Mouse (Mus musculus): ENCODE results near the gene Ovol3.
"Not testable (repeated sequence)": the region's sequence is repeated elsewhere in the genome, so short reads cannot be mapped to it uniquely, and the experiment has no call there.

Ovol3 gene

DNA sequence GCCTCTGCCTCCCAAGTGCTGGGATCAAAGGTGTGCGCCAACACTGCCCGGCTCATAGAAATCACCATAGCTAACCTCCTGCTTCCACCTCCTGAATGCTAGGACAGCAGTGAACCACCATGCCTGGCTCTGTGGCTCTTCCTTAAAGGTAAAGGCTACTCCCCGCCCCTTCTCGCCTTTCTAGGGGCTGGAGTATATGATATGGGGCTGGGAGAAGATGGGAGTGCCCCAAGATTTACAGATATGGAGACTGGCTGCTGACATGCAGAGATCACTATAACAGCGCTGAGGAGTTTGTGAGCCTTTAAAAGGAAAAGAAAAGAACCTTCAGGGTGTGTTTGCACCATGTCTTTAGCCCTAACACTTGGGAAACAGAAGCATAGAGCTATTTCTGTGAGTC is 13.3 kb downstream of the Ovol3 start:
- no peak for DNase-seq

DNA sequence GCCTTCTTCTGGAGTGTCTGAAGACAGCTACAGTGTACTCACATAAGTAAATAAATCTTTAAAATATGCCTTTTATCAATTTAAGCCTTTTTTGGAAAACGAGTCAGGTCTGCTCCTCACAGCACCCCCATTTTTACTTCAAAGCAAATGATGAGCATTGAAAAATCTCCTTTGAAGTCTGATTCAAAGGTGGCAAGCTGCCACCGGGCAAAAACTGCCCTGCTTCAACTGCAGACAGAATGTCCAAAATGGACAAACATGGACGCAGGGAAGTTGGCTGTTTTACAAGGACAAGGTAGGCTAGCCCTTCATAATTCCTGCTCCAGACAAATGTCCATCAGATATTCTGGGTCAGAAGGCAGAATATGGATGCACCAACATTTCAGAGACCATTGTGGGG is 14.1 kb downstream of the Ovol3 start:
- no peak for DNase-seq

DNA sequence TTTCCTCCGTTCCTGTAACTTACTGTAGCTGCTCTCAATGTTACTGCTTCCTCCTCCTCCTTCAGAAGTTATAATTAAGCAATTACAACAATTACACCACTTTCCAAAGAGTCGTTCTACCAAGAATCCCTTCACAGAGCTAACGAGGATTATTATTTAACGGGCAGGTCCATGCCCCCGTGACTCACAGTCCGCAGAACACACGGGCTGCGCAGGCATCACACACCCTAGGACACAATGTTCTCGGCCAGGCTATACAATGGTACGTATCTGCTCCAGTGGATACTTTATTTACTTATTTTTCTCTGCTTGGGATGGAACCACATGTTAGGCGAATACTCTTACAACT is 15.5 kb downstream of the Ovol3 start:
- DNase-seq: no peak

DNA sequence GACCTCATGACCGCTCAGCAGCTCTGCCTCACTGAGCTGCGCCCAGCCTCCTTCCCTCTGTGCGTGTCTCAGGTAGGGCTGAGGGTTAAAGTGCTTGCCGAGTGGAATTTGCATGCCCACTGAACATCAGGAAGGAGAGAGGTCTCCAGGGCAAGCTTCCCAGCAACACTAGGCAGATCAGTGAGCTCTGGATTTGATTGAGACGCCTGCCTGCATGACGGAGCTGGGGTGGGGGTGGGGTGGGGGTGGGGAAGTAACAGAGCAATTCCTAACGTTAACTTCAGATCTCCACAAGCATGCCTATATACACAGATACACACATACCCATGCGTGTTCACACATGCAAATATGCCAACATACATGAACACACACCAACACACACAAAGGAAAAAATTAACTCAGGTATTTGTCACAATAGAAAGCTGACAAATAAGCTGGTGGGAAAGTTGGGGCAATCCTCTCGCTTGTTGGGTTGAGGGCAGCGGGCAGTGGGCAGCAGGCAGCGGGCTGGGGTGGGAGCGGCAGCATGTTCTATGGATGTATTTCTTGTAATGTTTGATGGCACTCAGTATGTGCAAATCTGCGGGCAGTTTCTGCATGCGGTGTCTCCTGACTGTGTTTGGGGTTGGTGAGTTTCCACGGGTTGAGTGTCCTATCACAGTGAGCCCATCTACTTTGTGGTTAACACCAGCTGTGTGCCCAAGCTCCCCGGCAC is 16.1 kb downstream of the Ovol3 start:
- peak; percentile 72 for DNase-seq

DNA sequence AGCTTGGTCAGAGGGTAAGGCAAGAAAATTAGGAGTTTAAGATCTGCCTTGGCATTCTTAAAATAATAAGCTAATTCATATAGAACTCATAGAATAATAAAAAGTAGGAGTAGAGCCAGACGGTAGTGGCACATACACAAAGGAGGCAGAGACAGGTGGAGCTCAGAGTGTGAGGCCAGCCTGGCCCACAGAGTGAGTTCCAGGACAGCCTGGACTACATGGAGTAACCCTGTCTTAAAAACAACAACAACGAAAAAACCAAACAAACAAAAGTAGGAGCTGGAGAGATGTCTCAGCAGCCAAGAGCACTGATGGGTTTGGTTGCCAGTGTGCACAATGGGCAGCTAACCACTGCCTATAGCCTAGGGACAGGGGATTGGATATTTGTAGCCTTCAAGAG is 18.2 kb downstream of the Ovol3 start:
- DNase-seq: no peak

DNA sequence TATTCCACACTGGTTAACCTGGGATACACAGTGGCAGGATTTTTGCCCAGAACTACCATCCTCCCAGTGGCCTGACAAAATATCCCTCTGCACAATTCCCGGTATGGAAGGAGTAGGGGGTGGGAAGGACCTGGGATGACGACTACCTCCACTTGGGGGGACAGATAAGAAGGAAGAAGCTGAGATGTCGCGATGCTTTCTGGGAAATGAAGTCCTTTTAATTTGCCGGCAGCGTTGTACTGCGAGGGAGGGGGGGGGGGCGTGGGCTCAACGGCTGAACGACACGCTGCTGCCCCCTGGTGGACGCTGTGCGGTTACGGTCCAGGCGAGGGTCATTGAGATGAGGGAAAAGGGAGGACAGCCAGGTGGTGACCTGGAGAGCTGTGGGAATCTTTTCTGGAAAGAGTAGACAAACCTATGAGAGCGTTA is 18.8 kb downstream of the Ovol3 start:
- DNase-seq: peak; percentile 89

DNA sequence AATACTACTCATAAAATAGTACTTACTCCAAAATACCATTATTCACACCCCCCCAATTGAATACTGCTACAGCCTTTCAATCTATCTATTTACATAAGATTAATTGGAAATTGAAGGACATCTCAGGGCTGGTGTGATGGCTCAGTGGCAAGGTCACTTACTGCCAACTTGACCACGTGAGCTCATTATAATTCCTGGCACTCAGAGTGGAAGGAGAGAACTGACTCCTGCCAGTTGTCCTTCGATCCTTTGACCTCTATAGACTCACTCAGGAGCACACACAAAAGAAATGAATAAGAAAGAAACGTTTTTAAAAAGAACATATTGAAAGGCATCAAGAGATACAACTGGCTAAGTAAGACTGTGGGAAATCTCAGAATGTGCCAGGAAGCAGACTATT is 19.6 kb downstream of the Ovol3 start:
- DNase-seq: no peak

DNA sequence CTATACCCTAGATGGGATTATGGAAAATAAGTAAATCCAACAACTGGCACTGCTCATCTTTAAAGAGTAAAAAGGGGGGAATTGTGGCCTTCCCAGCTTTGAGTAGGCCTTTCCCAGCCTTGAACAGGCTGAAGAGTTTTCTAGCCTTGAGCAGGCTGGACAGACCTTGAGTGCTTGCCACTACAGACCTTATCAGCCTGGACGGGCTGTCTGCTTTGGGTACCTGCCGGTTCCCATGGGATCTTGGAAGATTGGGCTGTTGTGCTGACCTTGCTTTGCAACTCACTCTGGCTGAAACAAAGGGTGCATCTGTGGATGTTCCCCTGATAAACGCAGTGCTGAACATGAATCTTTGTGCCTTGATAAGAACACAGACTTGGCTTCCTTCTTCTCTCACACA is 21.6 kb downstream of the Ovol3 start:
- DNase-seq: no peak

DNA sequence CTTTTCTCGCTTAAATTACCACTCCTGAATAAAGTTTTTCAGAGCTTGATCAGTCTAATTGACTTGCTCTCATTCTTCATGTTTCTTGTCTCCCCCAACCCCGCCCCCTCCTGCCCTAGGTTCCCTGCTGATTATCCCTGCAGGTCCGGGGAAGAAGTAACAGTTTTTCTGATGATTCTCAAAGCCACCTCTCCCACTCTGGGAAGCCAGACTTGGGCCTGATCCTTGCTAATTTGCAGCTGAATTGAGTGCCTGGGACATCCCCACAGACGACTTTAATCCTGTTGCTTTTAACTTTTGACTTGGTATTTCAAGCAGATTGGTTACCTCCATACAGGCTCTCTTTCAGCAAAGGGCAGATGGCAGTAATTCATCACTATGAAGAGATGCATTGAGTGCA is 24.5 kb downstream of the Ovol3 start:
- no peak for DNase-seq

DNA sequence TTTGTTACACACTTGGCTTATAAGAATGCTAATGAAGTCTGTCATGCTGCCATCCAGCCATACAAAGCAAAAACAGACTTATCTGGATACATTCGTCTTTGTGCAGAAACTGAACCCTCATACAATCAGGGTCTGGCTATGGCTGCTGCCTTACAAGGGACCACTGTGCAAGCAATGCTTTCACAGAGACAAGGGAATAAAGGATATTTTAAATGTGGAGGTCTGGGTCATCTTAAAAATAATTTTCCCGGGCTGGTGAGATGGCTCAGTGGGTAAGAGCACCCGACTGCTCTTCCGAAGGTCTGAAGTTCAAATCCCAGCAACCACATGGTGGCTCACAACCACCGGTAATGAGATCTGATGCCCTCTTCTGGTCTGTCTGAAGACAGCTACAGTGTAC is 29.2 kb downstream of the Ovol3 start:
- DNase-seq: not testable (repeated sequence)

DNA sequence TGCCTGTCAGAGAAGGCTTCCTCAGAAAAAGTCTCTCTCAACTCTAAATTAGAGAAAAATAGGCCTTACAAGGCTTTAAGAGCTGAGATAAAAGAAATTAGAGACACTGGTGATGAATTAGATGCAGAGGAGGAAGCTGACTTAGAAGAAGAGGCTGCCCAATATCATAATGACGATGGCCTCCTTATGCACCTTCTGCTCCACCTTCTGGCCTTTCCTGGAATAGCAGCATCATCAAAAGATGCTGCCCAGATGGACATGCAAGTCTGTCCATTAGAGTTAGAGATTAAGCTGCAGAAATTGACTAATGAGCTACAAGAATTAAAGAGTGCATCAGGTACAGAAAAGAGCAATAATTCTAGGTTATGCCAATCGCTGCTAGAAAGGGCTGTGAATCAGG is 30.1 kb downstream of the Ovol3 start:
- DNase-seq: peak; percentile 58

DNA sequence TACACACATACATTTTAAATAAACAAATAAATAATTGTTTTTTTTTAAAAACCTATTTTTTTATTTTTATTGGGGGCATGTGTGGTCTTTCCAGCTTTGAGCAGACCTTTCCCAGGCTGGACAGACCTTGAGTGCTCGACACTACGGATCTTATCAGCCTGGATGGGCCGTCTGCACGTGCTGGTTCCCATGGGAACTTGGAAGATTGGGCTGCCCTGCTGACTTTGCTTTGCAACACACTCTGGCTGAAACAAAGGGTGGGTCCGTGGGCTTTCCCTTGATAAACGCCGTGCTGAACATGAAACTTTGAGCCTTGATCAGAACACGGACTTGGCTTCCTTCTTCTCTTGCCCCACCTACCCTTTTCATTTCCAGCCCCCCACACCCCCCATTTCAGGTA is 31.1 kb downstream of the Ovol3 start:
- DNase-seq: no peak

DNA sequence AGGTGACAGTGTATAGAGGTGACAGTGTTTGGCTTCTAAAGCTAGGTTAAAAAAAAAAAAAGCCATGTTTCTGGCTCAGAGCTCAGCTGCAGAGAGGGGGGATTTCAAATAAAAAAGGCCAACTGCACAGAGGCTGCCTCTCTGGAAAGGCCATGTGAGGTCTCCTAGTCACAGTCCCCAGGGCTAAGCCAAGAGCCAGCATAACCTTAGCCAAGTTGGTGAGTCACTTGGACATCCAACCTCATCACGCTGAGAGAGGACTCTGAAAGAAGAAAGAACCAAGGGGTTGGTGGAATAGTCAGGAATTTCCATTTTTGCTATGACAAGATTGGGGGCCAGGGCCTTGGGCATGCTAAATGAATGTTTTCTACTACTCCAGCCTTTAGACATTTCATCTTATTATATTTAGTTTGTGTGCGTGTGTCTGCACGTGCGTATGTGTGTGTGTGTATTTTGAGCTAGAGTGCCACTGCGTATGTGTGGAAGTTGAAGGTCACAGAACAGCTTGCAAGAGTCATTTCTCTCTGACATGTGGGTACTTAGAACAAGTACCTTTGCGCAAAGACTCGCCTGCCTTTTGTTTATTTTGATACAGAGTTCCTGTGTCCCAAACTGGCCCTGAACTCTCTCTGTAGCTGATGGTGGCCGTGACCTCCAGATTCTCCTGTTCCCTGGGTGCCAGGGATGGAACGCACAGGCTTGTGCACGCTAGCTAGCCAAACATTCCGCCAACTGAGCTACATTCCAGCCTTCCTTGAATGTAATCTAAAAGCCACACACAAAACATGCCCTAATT is 32.4 kb downstream of the Ovol3 start:
- DNase-seq: no peak

DNA sequence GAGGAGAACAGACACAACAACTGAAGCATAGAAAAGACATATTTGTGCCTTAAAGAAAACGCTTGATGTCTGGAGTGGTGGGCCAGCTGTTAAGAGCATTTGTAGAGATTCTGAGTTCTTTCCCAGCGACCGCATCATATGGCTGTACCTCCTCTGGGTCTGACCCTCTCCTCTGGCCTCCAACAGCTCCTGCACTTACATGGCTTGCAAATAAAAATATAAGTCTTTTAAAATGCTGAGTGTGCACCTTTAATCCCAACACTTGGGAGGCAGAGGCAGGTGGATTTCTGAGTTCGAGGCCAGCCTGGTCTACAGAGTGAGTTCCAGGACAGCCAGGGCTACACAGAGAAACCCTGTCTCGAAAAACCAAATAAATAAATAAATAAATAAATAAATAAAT is 34.9 kb downstream of the Ovol3 start:
- not testable (repeated sequence) for DNase-seq

DNA sequence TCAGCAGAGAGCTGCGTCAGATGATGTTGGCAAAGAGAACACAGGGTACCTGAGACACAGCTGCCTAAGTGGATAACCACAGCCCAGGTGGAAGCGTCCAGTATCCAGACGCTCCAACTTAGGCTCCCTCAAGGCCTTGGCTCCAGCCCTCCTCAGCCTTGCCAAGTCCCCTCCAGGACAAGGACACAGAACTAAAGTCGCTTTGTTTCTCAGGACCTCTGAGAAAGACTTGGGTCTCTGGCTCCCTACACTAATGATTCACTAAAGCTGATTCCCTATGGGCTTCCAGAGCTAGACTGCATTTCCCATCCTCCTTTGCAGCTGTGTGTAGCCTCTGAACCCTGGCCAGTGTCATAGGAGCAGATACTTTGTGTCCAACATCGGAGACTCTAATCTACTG is 35.3 kb downstream of the Ovol3 start:
- no peak for DNase-seq

DNA sequence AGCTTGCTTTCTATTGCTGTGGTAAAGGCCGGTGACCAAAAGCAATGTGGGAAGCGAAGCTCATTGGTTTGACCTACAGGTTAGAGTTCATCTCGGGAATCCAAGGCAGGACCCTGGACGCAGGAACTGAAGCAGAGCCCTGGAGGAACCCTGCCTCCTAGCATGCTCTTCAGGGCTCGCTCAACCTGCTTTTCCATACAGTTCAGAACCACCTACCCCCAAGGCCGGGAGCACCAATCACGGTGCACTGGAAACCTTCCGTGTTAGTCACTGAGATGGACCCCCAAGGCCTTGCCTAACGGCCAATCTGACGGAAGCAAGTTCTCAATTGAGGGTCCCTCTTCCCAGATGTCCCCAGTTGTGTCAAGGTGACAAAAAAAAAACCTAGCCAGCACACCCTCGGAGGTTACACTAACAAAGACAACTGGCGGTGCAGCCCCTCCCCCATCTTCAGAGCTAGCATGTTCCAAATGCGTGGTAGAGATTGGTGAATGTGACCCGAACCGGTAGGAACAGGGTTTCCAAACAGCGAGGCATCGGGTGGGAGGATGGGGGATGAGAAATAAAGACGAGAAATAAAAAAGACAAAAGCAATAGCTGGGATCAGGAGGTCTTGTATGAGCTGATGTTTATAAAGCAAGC is 35.9 kb downstream of the Ovol3 start:
- DNase-seq: no peak

DNA sequence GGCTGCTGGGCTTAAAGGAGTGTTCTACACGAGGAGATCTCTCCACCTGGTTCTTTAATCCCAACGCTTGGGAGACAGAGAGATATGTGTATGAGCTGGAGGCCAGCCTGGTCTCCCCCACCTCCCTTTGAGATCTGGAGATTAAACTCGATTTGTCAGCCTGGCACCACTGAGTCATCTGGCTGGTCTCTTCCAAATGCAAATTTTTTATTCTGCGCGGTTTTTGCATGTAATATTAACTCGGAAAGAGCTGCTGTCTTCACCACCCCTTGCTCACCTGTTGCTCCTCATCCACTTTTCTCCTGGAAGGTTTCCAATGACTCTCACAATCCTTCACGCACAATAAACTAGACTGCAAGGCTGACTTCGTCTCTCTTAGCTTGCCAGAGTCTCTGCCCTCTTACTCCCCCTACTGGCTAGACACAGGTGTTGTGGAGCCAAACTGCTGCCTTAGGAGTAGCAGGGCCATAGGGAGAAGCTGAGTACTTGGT is 37.0 kb downstream of the Ovol3 start, which contains the start of gene Capns1:
TSS of gene Capns1 (minus strand) at position 331 of the 491 bp plus-strand sequence.
- peak; percentile 72 for DNase-seq

DNA sequence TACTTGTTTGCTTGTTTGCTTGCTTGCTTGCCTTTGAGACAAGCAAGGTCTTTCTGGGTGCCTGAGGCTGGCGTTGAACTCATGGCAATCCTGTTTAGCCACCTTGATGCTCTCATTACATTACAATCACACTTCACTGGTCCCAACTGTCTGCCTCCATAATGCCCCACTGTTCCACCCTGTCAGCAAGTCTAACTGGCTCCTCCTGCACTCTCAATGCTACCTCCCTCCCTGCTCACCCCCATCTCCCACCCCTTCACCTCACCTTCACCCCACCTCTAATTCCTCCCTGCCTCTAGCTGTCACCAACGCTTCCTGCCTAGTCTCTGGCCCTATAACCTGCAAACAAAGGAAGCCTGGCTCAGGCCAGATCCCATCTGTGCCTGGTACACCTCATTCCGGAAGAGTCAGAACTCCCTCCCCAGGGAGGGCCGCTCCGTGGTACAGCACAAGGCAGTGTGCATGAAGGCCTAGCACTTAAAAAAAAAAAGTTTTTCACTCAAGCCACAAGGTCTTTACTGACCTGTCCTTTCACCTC is 37.9 kb downstream of the Ovol3 start:
- DNase-seq: no peak

DNA sequence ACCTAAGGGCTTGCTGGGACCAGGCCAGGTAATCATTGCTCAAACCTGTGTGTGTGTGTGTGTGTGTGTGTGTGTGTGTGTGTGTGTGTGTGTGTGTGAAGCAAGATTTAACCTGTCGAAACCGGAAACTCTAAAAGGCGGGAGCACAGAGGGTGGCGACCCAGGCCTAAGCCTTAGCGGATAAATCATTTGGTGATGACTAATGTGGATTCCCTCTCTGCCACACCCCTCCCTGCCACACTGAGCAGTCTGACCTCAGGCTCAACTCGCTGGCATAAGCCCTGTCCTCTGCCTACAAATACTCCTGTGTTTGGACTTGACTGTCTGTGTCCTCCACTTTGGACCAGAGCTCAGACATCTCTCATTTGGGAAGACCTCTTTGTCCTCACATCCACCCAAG is 39.4 kb downstream of the Ovol3 start:
- DNase-seq: no peak

DNA sequence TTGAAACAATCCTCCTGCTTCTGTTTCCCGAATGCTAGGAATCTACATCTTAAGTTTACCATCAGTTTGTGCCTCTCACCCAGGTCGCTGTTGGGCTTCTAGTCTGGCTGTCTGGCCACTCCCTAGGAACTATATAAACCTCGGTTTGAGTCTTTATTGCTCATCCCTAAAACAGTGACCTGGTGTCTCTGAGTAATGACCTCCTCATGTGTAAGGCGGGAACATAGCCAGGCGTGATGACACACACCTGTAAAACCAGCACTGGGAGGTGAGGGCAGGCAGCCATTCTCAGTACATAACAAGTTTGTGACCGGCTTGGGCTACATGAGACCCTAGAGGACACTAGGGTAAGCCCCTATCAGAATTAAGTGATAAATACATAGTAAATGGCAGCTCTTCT is 40.1 kb downstream of the Ovol3 start:
- DNase-seq: no peak

DNA sequence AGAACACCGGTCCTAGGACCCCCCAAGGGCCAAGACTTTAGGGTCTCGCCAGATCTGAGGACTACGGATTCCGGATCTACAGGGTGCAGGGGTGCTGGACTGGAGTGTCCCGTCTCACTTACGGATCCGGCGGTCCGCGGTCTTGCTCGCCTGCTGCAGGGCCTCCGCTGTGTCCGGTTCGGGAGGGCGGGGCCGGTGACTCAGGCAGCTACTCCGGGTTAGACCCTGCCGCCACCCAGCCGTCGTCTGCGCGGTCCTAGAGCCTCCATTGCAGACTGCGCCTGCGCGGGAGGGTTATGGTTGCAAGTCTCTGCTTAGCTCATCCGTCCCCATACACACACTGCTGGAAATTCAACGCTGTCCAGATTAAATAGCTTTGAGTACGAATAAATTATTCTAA is 40.6 kb downstream of the Ovol3 start:
- DNase-seq: peak; percentile 98

DNA sequence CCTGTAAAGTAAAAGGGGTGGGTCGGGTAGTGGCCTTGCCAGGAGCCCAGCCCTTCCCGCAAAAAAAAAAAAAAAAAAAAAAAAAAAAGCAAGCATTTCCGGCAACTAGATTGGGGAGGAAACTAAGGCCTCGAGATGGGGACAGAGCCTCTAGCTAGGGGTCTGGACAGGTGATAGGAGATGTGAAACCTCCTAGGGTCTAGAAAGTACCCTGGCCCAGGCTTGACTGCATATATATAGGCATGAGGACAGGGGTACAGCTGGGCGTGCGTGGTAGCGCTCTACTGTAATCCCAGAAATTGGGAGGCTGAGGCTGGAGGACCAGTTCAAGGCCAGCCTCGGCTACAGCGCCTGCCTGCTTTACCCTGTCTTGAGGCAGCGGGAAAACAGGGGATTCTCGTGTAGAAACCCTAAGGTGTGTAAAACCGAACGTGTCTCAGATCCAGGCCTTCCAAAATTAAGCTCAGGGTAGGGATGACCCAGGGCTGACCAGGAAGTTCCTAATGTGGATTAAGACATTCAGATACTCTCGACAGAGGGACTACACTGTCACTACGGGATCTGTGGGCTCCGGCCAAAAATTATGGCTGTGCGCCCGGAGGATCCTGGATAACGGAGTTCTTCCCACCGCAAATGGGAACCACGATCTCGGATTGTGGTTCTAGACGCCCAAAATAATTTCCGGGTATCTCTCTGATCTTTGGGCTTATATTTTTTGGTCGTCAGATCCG is 41.3 kb downstream of the Ovol3 start:
- peak; percentile 52 for DNase-seq

DNA sequence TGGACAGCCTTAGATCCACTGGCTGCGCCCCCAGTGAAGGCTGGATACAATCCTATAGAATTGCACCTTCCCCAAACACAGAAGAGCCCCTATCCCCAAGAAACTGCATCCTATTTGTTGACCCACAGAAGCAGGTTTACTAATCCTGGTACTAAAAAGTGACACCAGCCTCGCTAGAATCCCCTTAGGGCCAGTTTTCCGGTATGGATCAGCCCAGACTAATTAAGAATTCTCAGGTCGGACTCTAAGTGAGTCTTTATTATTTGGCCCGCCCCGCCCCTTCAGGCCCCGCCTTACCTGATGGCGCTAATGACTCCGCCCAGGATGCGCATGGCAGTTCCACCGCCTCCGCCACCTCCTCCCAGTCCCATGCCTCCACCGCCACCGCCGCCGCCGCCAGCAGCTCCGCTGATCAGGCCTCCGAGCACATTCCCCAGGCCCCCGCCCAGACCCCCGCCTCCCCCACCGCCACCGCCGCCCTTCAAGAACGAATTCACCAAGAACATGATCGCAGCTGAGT is 41.9 kb downstream of the Ovol3 start:
- peak; percentile 77 for DNase-seq
